In genomic region chr5:139791227-139792158, GRCm38 (mm10) we compare ENCODE assay signal across 8 mouse cellular contexts. TPM values are rescaled to one million over a fixed set of nuclear protein-coding genes. Genes with fewer than 3 reads are reported as not detected.
A peak's percentile ranks its signal among the peaks of the same experiment; 100 is the strongest.
DNase-seq lines count a peak whose midpoint lies in the region; ATAC-seq and TF ChIP-seq lines count a peak whose summit lies in the region.

Gene Mafk, plus strand, starts transcription at chr5:139791513.

- peak within 1 kb of the TSS; percentile 98 for H3K4me3 ChIP-seq in forebrain, embryonic 10.5 days
- peak within 1 kb of the TSS; percentile 75 for H3K4me3 ChIP-seq in heart, embryonic 15.5 days
- peak within 1 kb of the TSS; percentile 72 to 77 for H3K4me3 ChIP-seq in liver, embryonic 14.5 days (ENCODE audit: insufficient read depth in 1 of 2, low read depth in 2 of 2, low read length in 2 of 2)
- H3K4me3 ChIP-seq in neural tube, embryonic 11.5 days (ENCODE audit: low read depth, low read length), result peak within 1 kb of the TSS; percentile 46
- peak within 1 kb of the TSS; percentile 84 for H3K4me3 ChIP-seq in stomach, postnatal 0 days (ENCODE audit: low read depth, low read length)

- peak within 1 kb of the TSS; percentile 79 for H3K9ac ChIP-seq in heart, embryonic 15.5 days
- peak within 1 kb of the TSS; percentile 82 for H3K9ac ChIP-seq in liver, embryonic 14.5 days (replicated peaks)
- H3K9ac ChIP-seq in neural tube, embryonic 11.5 days (ENCODE audit: low read length), result peak within 1 kb of the TSS; percentile 30
- peak within 1 kb of the TSS; percentile 95 for H3K9ac ChIP-seq in stomach, postnatal 0 days (ENCODE audit: low read length)

- H3K9me3 ChIP-seq in forebrain, embryonic 10.5 days, result no peaks in the 10 kb centered on the region
- H3K9me3 ChIP-seq in heart, embryonic 15.5 days (replicated peaks), result no peaks in the 10 kb centered on the region
- no peaks in the 10 kb centered on the region for H3K9me3 ChIP-seq in liver, embryonic 14.5 days (ENCODE audit: control insufficient read depth, low read length)
- no peaks in the 10 kb centered on the region for H3K9me3 ChIP-seq in neural tube, embryonic 11.5 days (ENCODE audit: control insufficient read depth, low read length)
- no peaks in the 10 kb centered on the region for H3K9me3 ChIP-seq in stomach, postnatal 0 days (ENCODE audit: control insufficient read depth, low read length)

- no peaks in the 10 kb centered on the region for H3K36me3 ChIP-seq in forebrain, embryonic 10.5 days (replicated peaks)
- H3K36me3 ChIP-seq in heart, embryonic 15.5 days, result no peaks in the 10 kb centered on the region
- H3K36me3 ChIP-seq in liver, embryonic 14.5 days (replicated peaks; ENCODE audit: control insufficient read depth, insufficient read depth, low read depth), result peaks cover 19% of the 10 kb centered on the region
- no peaks in the 10 kb centered on the region for H3K36me3 ChIP-seq in neural tube, embryonic 11.5 days (ENCODE audit: control insufficient read depth, insufficient read depth, low read length)
- no peaks in the 10 kb centered on the region for H3K36me3 ChIP-seq in stomach, postnatal 0 days (ENCODE audit: control insufficient read depth, insufficient read depth, low read length)

- WGBS in forebrain, embryonic 10.5 days, result under 1% methylated on average over 92 of the region's 92 CpGs
- under 1% methylated on average over 92 of the region's 92 CpGs for WGBS in heart, embryonic 15.5 days
- under 1% methylated on average over 91 of the region's 92 CpGs for WGBS in liver, embryonic 14.5 days (ENCODE audit: insufficient replicate concordance)
- WGBS in neural tube, embryonic 11.5 days, result under 1% methylated on average over 91 of the region's 92 CpGs
- WGBS in stomach, postnatal 0 days, result under 1% methylated on average over 90 of the region's 92 CpGs

- peak; percentile 85 for ATAC-seq in CD4-positive, CD25-positive, alpha-beta regulatory T cell, adult 4 months
- peak; percentile 89 for ATAC-seq in heart, embryonic 15.5 days (replicated peaks; ENCODE audit: insufficient number of reproducible peaks, insufficient read depth, low FRiP score, low read depth)
- peak; percentile 85 for ATAC-seq in liver, embryonic 14.5 days (ENCODE audit: insufficient read depth)
- peak; percentile 87 for ATAC-seq in neural tube, embryonic 11.5 days (ENCODE audit: insufficient read depth, low FRiP score, low TSS enrichment)
- ATAC-seq in stomach, postnatal 0 days (ENCODE audit: low FRiP score, low TSS enrichment), result peak; percentile 81

- TF ChIP-seq EP300 in liver, embryonic 14.5 days (IDR thresholded peaks at IDR 0.05; ENCODE audit: low read depth), result no peak
- no peak for TF ChIP-seq EP300 in stomach, postnatal 0 days (optimal IDR thresholded peaks at IDR 0.05)

- H3K4me2 ChIP-seq in heart, embryonic 15.5 days, result peak within 1 kb of the TSS; percentile 97
- peak within 1 kb of the TSS; percentile 95 for H3K4me2 ChIP-seq in liver, embryonic 14.5 days (ENCODE audit: low read depth)
- peak within 1 kb of the TSS; percentile 86 for H3K4me2 ChIP-seq in neural tube, embryonic 11.5 days (ENCODE audit: low read depth)
- peak within 1 kb of the TSS; percentile 99 for H3K4me2 ChIP-seq in stomach, postnatal 0 days (replicated peaks; ENCODE audit: low read depth)

- peaks cover 56% of the 10 kb centered on the region for H3K4me1 ChIP-seq in forebrain, embryonic 10.5 days
- H3K4me1 ChIP-seq in heart, embryonic 15.5 days (replicated peaks), result peaks cover 47% of the 10 kb centered on the region
- H3K4me1 ChIP-seq in liver, embryonic 14.5 days (replicated peaks; ENCODE audit: control insufficient read depth in 2 of 2, insufficient read depth in 2 of 2, low read length in 1 of 2), result peaks cover 34 to 46% of the 10 kb centered on the region in 2 experiments
- peaks cover 13% of the 10 kb centered on the region for H3K4me1 ChIP-seq in neural tube, embryonic 11.5 days (ENCODE audit: control insufficient read depth, insufficient read depth, low read length)
- H3K4me1 ChIP-seq in stomach, postnatal 0 days (replicated peaks; ENCODE audit: control insufficient read depth, insufficient read depth), result peaks cover 19% of the 10 kb centered on the region; the same call in 1 of the 2 replicates

- DNase-seq in c-Kit-negative CD71-positive TER-119-positive erythroid progenitor cells, embryonic 14.5 days (ENCODE audit: low read depth, low spot score), result peak; percentile 97
- DNase-seq in forebrain, embryonic 10.5 days (ENCODE audit: extremely low spot score, low spot score), result peak; percentile 96
- DNase-seq in kidney, postnatal 25 days, result peak; percentile 98
- DNase-seq in liver, embryonic 14.5 days (ENCODE audit: low read depth in 3 of 3, low spot score in 3 of 3), result peak; percentile 93 to 94 (median 94)
- DNase-seq in neural tube, embryonic 11.5 days (ENCODE audit: low spot score), result peak; percentile 98
- peak; percentile 99 for DNase-seq in stomach, postnatal 0 days (ENCODE audit: low spot score)

- H3K27me3 ChIP-seq in forebrain, embryonic 10.5 days (ENCODE audit: poor library complexity, severe bottlenecking), result no peaks in the 10 kb centered on the region
- H3K27me3 ChIP-seq in heart, embryonic 15.5 days, result no peaks in the 10 kb centered on the region
- H3K27me3 ChIP-seq in liver, embryonic 14.5 days (ENCODE audit: control insufficient read depth, insufficient read depth, low read length), result no peaks in the 10 kb centered on the region
- no peaks in the 10 kb centered on the region for H3K27me3 ChIP-seq in neural tube, embryonic 11.5 days (ENCODE audit: control insufficient read depth, insufficient read depth, low read length)
- H3K27me3 ChIP-seq in stomach, postnatal 0 days (ENCODE audit: control insufficient read depth, insufficient read depth, low read length), result no peaks in the 10 kb centered on the region

- peak; percentile 53 for TF ChIP-seq CTCF in liver, embryonic 14.5 days (IDR thresholded peaks at IDR 0.05; ENCODE audit: low read depth)
- TF ChIP-seq CTCF in stomach, postnatal 0 days (IDR thresholded peaks at IDR 0.05; ENCODE audit: low read depth), result peak; percentile 50

- H3K27ac ChIP-seq in forebrain, embryonic 10.5 days, result peak within 1 kb of the TSS; percentile 85
- peak within 1 kb of the TSS; percentile 85 for H3K27ac ChIP-seq in heart, embryonic 15.5 days
- peak within 1 kb of the TSS; percentile 93 for H3K27ac ChIP-seq in liver, embryonic 14.5 days
- H3K27ac ChIP-seq in neural tube, embryonic 11.5 days (ENCODE audit: low read depth, low read length), result no peak within 1 kb of the TSS
- peak within 1 kb of the TSS; percentile 98 for H3K27ac ChIP-seq in stomach, postnatal 0 days (replicated peaks)

RNA-seq across cellular contexts. Expression of gene Mafk, which starts in this region (rescaled TPM):
- polyA plus RNA-seq in CD4-positive, CD25-positive, alpha-beta regulatory T cell, adult 4 months (2017; shearing (Covaris generic)), result 10 to 100 TPM; 13.6 to 17.2 TPM
- 9.8 and 10.1 TPM in 2 replicates for polyA plus RNA-seq in forebrain, embryonic 10.5 days (2016; fragmentation: Nextera tagmentation; extraction: Ambion mirVana)
- polyA plus RNA-seq in heart, embryonic 15.5 days (2015; fragmentation: Nextera tagmentation; extraction: Ambion mirVana), result 19.1 and 23.0 TPM in 2 replicates
- polyA plus RNA-seq in liver, embryonic 14.5 days (2012; rRNA removed), result 21.6 and 23.0 TPM in 2 replicates
- polyA plus RNA-seq in liver, embryonic 14.5 days (2014; fragmentation: Nextera tagmentation; extraction: Ambion mirVana), result 20.7 and 22.7 TPM in 2 replicates
- polyA plus RNA-seq in neural tube, embryonic 11.5 days (2014; fragmentation: Nextera tagmentation; extraction: Ambion mirVana), result 7.0 and 8.3 TPM in 2 replicates
- 19.4 TPM in 2 replicates for polyA plus RNA-seq in stomach, postnatal 0 days (2015; fragmentation: Nextera tagmentation; extraction: Ambion mirVana)

Comparison
In these comparisons a context has a peak if more than half of its experiments do, and no peak if none do; other contexts are left out.
1. H3K4me3 ChIP-seq: peak in every context shown above with its lines; median percentile 98 in forebrain, embryonic 10.5 days; 84 in stomach, postnatal 0 days; 75 in heart, embryonic 15.5 days; 74 in liver, embryonic 14.5 days; 46 in neural tube, embryonic 11.5 days.
2. H3K9ac ChIP-seq: peak in every context shown above with its lines; median percentile 95 in stomach, postnatal 0 days; 82 in liver, embryonic 14.5 days; 79 in heart, embryonic 15.5 days; 30 in neural tube, embryonic 11.5 days.